Mouse (Mus musculus): ENCODE measurements around the gene Snx9.

DNA sequence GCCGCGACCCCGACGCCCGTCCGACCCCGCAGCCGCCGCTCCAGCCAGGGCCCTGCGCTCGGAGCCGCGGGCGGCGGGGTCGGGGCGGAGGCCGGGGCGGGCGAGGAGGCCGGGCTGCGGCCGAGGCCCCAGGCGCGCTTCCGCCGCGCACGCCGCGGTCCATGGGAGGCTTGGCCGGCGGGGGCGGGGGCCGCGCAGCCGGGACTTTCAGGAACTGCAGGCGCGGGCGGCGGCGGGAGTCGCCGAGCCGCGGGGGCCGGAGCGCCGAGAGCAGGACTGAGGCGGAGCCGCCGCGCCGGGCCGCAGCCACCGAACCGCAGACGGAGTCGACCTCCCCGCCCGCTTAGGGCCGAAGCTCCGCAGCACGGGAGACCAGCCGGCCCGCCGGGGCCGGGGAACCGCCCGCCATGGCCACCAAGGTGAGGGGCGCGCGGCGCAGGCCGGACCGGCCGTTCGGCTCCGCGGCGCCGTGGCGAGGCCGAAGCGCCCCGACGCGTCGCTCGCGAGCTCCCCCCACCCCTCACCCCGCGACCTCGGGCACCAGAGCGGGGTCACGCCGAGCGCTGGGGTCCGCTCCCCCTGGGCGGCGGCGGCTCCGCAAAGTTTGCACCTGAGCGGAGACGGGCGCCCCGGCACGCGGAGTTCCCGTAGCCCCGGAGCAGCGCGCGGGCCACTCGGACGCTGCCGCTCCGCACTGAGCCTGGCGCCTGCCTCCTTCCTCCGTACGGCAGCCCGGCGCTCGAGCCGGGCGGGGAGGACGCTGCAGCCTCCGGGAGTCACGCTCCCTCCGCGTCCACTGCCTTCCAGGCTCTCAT lies at the start of gene Snx9:
- TF ChIP-seq CTCF (IDR thresholded peaks at IDR 0.05; ENCODE audit: extremely low read depth, insufficient read depth, low read length) (no peak), POLR2A (IDR thresholded peaks at IDR 0.05; ENCODE audit: extremely low read depth, insufficient read depth, low read length) (no peak)
